Mouse (Mus musculus) hindbrain, postnatal 0 days (tissue): Measurements from ENCODE around the gene Ccdc188. TPM values are rescaled to one million over a fixed set of nuclear protein-coding genes. Genes with fewer than 3 reads are reported as not detected.
A peak's percentile ranks its signal among the peaks of the same experiment; 100 is the strongest.

Source experiments
- ATAC-seq: fragments of 200-750 bp; cut with Nextera tagmentation; 2 replicates; pipeline ENCODE4 v1.8.0; 2017; ENCODE audit warnings: mild to moderate bottlenecking, moderate TSS enrichment, moderate library complexity
- DNase-seq: peaks from one replicate; pipeline ENCODE4 v3.0.0-alpha.2; 2015; ENCODE audit warnings: low spot score
- H3K27ac ChIP-seq: fragments of 300-500 bp; sonication (generic); 2 replicates; pipeline ENCODE4 v1.5.1; 2014; ENCODE audit warnings: mild to moderate bottlenecking
- H3K27me3 ChIP-seq: fragments of 300-500 bp; sonication (generic); 2 replicates; pipeline ENCODE4 v1.6.1; 2014; ENCODE audit warnings: low read length, mixed read lengths; ENCODE audit not compliant: insufficient read depth
- H3K36me3 ChIP-seq: fragments of 300-500 bp; sonication (generic); 2 replicates; pipeline ENCODE4 v1.6.1; 2014; ENCODE audit warnings: low read length, mixed read lengths; ENCODE audit not compliant: insufficient read depth
- H3K4me1 ChIP-seq: fragments of 300-500 bp; sonication (generic); 2 replicates; pipeline ENCODE4 v1.6.1; 2014; ENCODE audit warnings: antibody characterized with exemption, low read length, mixed read lengths; ENCODE audit not compliant: insufficient read depth
- H3K4me2 ChIP-seq: fragments of 300-500 bp; sonication (generic); 2 replicates; pipeline ENCODE4 v1.6.1; 2014; ENCODE audit warnings: low read depth, mild to moderate bottlenecking, low read length, moderate library complexity, mixed read lengths
- H3K4me3 ChIP-seq: fragments of 300-500 bp; sonication (generic); 2 replicates; pipeline ENCODE4 v1.5.1; 2014; ENCODE audit warnings: low read length
- H3K9ac ChIP-seq: fragments of 300-500 bp; sonication (generic); replicated peaks from 2 replicates; pipeline ENCODE4 v1.6.1; 2014; ENCODE audit warnings: mild to moderate bottlenecking, low read length, moderate library complexity, mixed read lengths
- H3K9me3 ChIP-seq: fragments of 300-500 bp; sonication (generic); 2 replicates; pipeline ENCODE4 v1.6.1; 2016; ENCODE audit warnings: low read length, mixed read lengths
- CTCF ChIP-seq: IDR thresholded peaks from 2 replicates; pipeline ENCODE4 v1.5.1; 2016; ENCODE audit warnings: antibody characterized with exemption, control low read depth, low read depth
- WGBS: fragments of 180-500 bp; shearing (Covaris S2); extraction: QIAGEN DNeasy Blood & Tissue Kit; methylation state at CpG from one replicate; pipeline ENCODE4 v1.1.7; 2014; 5-methylcytosine and 5-hydroxymethylcytosine counted together
- polyA plus RNA-seq: library from polyadenylated mRNA; unstranded; fragments of >200 nt; fragmentation: Nextera tagmentation; extraction: Ambion mirVana; gene quantifications from 2 replicates; pipeline ENCODE4 v1.2.1, GENCODE M21; 2015
- total RNA-seq: library from RNA; depleted of rRNA; stranded (reverse); fragments of >200 nt; gene quantifications from 2 replicates; pipeline ENCODE4 v1.2.3, GENCODE M21; 2014

Ccdc188 gene
- total and polyA plus RNA-seq, 2 experiments from 2014 or later, result not detected

DNA sequence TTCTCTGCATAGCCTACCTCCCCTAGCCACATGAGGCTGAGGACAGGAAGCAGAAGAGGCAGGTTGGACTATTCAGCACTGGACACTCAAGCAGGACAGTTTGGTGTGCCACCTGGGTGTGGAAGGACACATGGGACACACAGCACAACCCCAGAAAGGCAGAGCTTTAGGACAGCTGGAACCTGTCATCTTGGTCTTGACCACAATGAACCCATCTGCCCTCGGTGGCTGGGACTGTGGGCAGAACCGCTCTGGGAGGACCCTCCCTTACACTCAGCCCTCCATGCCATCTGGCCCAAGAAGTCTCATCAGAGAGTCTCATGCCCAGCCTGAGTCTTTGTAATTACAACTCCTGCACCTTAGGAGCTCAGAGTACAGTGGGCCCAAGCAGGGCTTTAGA is 17.6 kb upstream of the Ccdc188 start:
- ATAC-seq, result no peak
- H3K4me1 ChIP-seq, result no peaks in the 10 kb centered on the region; the same call in 1 of the 2 replicates
- 71% methylated on average over 2 of the region's 2 CpGs for WGBS
- H3K4me3 ChIP-seq, result no peak overlapping the region
- H3K27ac ChIP-seq, result no peak overlapping the region
- H3K9ac ChIP-seq, result no peak overlapping the region
- no peaks in the 10 kb centered on the region for H3K36me3 ChIP-seq
- H3K9me3 ChIP-seq, result no peaks in the 10 kb centered on the region
- no peaks in the 10 kb centered on the region for H3K27me3 ChIP-seq
- DNase-seq, result no peak
- no peak for TF ChIP-seq CTCF
- no peak overlapping the region for H3K4me2 ChIP-seq

- H3K27me3 ChIP-seq, result no peaks in the 10 kb centered on the region
- ATAC-seq, result no peak
- H3K4me3 ChIP-seq, result no peak overlapping the region
- H3K36me3 ChIP-seq, result no peaks in the 10 kb centered on the region
- DNase-seq, result no peak
- WGBS, result 55% methylated on average over 1 of the region's 1 CpGs
- H3K27ac ChIP-seq, result no peak overlapping the region
- no peak for TF ChIP-seq CTCF
- H3K4me2 ChIP-seq, result no peak overlapping the region
- no peaks in the 10 kb centered on the region for H3K4me1 ChIP-seq
- no peaks in the 10 kb centered on the region for H3K9me3 ChIP-seq
- no peak overlapping the region for H3K9ac ChIP-seq
Observed at GRCm38 (mm10) chr16:18201620-18202019, 16.1 kb upstream of the Ccdc188 start.

GRCm38 (mm10) chr16:18202061-18202460 is 15.6 kb upstream of the Ccdc188 start:
- H3K27me3 ChIP-seq, result no peaks in the 10 kb centered on the region
- no peaks in the 10 kb centered on the region for H3K4me1 ChIP-seq
- H3K4me3 ChIP-seq, result no peak overlapping the region
- no peak overlapping the region for H3K9ac ChIP-seq
- H3K9me3 ChIP-seq, result no peaks in the 10 kb centered on the region
- no peak for TF ChIP-seq CTCF
- ATAC-seq (no peak), DNase-seq (no peak)
- no peak overlapping the region for H3K27ac ChIP-seq
- 80% methylated on average over 1 of the region's 1 CpGs for WGBS
- no peak overlapping the region for H3K4me2 ChIP-seq
- H3K36me3 ChIP-seq, result no peaks in the 10 kb centered on the region

- no peak for ATAC-seq
- H3K4me3 ChIP-seq, result no peak overlapping the region
- no peaks in the 10 kb centered on the region for H3K9me3 ChIP-seq
- no peaks in the 10 kb centered on the region for H3K36me3 ChIP-seq
- no peak for TF ChIP-seq CTCF
- no peak for DNase-seq
- no peak overlapping the region for H3K9ac ChIP-seq
- H3K4me1 ChIP-seq, result no peaks in the 10 kb centered on the region
- WGBS, result 65% methylated on average over 7 of the region's 7 CpGs
- no peaks in the 10 kb centered on the region for H3K27me3 ChIP-seq
- H3K27ac ChIP-seq, result no peak overlapping the region
- no peak overlapping the region for H3K4me2 ChIP-seq
Observed at GRCm38 (mm10) chr16:18203430-18204091, 14.1 kb upstream of the Ccdc188 start.

DNA sequence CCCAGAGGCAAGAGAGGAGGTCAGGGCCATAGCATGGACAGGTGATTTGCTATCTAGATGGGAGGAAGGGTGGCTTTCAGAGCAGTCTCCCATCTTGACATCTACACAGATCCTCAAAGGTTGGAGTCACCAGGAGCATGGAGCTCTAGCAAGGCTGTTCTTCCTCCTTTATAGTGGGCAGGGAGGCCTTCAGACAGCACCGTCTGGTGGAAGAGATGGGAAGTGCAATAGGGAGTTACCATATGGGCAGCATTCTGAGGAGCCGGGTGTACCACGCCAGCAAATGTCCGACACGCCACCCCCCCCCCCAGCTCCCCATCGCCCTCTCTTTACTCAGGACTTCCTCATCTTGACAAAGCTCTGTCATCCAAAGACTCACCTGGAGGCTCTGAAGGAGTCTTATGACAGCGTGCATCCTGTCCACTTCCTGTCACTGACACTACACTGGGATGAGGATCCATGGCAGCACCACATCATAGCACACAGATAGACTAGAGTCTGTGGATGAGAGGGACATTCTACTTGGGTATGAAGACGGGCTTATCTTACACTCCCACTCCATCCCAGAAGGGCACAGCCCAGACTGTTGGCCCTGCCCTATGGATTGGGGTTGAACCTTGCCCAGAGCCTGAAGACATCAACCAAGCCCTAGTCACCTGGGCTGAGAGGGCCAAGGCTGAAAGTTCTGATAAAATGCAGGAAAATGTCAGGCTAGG is 6.8 kb upstream of the Ccdc188 start:
- no peak overlapping the region for H3K4me2 ChIP-seq
- peak; percentile 94 for TF ChIP-seq CTCF
- no peaks in the 10 kb centered on the region for H3K36me3 ChIP-seq
- ATAC-seq (0 out of 2 replicates have a peak, but pooled peaks have one; percentile 10), DNase-seq (peak; percentile 80)
- H3K9me3 ChIP-seq, result no peaks in the 10 kb centered on the region
- no peak overlapping the region for H3K27ac ChIP-seq
- no peaks in the 10 kb centered on the region for H3K27me3 ChIP-seq
- WGBS, result 19% methylated on average over 8 of the region's 8 CpGs
- no peak overlapping the region for H3K9ac ChIP-seq
- peaks cover 18% of the 10 kb centered on the region for H3K4me1 ChIP-seq
- no peak overlapping the region for H3K4me3 ChIP-seq

- DNase-seq, result peak; percentile 96
- Histone ChIP-seq H3K27me3 (no peaks in the 10 kb centered on the region), H3K36me3 (no peaks in the 10 kb centered on the region), H3K4me3 (no peak overlapping the region), H3K9ac (no peak overlapping the region), H3K4me2 (no peak overlapping the region), H3K9me3 (no peaks in the 10 kb centered on the region), H3K4me1 (peaks cover 18% of the 10 kb centered on the region), H3K27ac (no peak overlapping the region)
- ATAC-seq, result peak; percentile 27; the same call in 1 of the 2 replicates
- 38% methylated on average over 10 of the region's 10 CpGs for WGBS
- TF ChIP-seq CTCF, result peak; percentile 100
Observed at GRCm38 (mm10) chr16:18211417-18212171, 6.1 kb upstream of the Ccdc188 start.
